Mouse (Mus musculus) 3134 (cell line): Measurements from ENCODE around the gene Ptprq.

Source experiments
- DNase-seq: peaks from one replicate; pipeline ENCODE4 v3.0.0-alpha.2; 2011; ENCODE audit warnings: low spot score; ENCODE audit not compliant: insufficient read length; ENCODE audit errors: extremely low read depth

Ptprq gene

GRCm38 (mm10) chr10:107719806-107720205, at the start of gene Ptprq:
Ptprq (minus strand) TSS chr10:107720051.
- DNase-seq: no peak

DNA sequence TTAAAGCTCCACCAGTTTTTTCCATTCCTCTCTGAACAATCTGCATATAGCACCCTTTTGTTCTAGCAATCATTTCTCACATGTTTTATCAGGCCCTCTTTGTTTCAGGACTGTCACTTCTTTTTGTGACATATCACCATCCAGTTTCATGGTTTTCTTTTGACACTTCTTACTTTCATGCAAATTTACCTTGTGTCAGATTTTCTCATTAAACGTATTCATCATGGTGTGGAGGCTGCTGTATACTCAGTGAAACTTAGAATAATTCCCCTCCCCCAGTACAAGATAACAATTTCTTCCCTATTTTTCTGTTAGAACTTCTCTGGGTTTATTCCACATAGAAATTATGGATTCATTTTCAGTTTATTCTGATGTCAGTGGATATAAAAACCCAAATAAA, 39.8 kb upstream of the Ptprq start:
- DNase-seq: no peak

DNA sequence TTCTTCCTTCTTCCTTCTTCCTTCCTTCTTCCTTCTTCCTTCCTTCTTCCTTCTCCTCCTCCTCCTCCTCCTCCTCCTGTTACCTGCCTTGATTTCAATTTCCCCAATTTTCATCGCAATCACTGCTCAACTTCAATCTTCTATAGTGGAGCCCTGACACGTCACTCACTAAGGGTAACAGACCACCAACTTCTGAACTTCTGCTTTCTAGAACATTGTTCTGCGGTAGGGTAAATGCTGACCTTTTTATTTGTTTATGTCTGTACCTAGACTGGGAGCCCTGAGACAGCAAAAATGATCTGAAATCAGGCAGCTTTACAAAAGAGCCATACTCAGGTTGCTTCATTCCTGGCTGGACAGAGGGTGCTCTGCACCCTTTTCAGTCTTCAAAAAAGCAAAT, 33.6 kb upstream of the Ptprq start:
- no peak for DNase-seq

DNA sequence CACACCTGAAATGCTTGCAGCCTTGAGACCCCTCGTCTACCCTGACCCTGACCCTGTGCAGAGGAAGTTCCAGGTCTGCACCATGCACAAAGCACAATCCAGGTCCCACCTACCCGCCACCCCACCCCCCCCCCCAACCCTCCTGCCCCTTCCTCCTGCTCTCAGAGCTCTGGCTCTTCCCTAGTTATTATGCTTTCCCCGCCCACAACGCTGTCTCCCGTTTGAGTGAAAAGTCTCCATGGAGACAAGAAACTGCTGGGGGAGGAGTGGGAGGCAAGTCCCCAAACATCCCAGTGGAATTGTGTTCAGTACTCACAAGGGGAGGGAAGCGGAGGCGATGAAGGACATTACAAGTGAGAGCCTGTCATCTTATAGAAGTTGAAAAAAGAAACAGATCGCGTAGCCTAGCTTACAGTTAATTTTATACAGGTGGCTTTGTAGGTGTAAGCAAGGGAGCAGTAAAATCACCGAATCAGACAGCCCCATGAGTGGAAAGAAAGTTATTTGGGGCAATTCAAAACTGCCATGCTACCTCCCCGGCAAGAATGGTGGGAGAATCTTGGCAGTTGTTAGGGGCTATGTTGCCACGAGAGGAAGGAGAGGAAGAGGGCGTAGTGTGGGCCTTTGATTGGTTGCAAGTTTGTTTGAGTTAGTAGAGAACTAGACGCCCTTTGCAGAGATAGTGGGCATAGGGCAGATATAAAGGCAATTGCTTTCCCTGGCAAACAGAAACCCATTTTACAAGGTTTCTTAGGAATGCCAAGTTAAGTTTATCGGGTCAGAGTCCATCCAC, 32.7 kb upstream of the Ptprq start:
- no peak for DNase-seq

GRCm38 (mm10) chr10:107751944-107752343, 32.1 kb upstream of the Ptprq start:
- no peak for DNase-seq

DNA sequence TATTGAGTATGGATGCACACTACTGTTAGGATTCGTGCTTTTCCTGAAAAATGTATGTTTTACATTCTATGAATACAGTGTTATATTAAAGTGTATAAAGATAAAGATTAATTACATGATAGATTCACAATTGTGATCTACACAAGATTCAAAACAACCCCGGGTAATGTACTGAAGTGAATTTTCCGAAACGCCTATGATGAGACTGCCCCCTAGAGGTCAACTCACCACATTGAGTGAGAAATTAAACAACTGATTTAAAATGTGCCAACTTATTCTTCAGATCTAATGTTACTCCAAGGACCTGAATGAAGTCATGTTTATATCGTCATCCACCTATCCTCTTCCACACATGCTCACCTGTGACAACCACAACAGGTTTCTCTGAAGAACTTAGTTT, 27.7 kb upstream of the Ptprq start:
- DNase-seq: no peak

DNA sequence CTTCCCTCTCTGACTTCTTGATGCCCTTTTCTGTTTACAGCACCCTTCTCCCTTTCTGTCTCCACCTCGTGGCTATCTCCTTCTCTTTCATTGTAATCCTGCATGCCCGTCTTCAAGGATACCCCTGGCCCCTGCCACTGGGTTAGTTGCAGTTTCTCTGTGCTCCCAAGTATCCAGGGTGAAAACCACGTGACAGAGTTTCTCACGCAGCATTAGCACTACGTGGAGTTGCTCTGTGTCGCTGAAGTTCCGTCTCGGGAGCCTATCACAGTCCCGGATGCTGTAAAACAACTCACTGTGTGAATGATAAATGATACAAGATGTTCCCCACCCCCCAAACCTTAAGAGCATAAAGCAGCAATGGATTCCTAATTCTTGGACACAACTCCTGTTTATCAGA, 26.9 kb upstream of the Ptprq start:
- DNase-seq: peak; percentile 9

DNA sequence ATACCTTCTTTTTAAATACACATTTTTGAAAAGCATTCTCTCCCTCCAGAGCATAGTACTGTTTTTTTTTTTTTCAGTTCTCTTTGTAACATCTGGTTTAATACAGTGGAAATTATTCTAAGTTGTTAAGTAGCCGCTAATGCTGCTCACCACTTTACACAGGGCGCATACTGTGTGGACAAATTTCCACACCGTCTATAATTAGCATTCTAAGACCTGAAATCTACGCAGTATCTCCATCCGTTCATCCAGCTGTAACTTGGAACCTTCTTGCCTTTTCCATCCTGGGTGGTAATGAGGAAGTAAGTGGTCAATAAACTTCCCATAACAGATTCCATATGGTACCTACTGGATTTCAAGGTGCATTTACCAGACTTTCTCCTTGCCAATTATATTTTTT, 20.0 kb upstream of the Ptprq start:
- DNase-seq: no peak

GRCm38 (mm10) chr10:107737743-107738142, 17.9 kb upstream of the Ptprq start:
- DNase-seq: no peak

- no peak for DNase-seq
These were observed 15.6 kb upstream of the Ptprq start for GRCm38 (mm10) chr10:107735448-107735847.

GRCm38 (mm10) chr10:107734327-107734726, 14.5 kb upstream of the Ptprq start:
- DNase-seq: no peak

GRCm38 (mm10) chr10:107725631-107726030, 5.8 kb upstream of the Ptprq start:
- no peak for DNase-seq

- DNase-seq: no peak
These were observed 15.4 kb downstream of the Ptprq start for GRCm38 (mm10) chr10:107704443-107704842.

DNA sequence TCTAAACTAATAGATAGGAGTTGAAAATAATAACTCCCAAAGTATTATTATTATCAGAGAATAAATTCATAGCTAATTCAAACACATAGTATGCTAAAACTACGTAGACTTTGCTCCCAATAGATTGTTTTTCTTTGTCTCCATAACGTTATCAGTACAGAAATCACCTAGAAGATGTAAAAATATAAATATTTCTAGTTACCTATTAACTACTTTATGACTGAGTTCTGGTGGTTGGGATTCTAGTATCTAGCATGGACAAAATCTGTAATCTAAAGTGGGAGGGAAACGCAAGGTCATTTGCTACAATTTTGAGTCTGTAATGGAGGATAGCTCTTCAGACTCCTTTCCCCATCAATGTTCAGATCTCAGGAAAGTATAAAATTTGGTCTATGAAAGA, 18.9 kb downstream of the Ptprq start:
- no peak for DNase-seq

DNA sequence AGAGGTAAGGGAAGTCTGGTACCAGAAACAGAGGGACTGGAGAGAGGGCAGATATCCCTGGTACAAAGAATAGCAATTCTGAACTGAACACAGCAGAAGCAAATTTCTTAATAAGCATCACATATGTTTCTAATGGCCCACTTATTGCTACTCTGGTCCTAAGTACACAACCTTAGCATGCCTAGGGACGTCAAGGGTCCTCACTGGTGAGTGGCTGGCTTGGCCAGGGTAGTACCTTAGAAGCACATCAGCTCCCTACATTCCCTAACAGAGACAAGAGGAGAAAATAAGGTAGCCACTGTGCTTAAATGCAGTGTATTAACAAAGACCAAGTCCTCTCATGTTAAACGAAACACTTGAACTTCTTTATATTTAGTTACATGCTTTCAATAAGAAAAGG, 21.1 kb downstream of the Ptprq start:
- DNase-seq: no peak

DNA sequence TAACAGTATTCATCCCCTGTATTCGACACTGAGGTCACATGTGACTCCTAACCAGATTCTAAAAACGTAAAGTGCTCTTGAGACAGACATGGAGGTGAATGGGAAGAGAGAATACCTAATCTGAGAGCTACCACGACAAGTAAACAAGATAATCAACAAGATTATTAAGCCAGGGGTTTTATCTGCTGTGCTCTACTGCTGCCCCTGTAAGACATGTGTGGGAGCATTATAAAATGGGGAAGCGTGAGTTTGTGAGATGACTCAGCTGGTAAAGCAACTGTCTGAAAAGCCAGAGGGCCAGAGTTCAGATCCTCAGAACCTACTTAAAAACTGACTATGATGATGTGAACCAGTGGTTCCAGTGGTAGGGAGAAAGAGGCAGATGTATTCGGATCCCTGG, 22.7 kb downstream of the Ptprq start:
- DNase-seq: no peak

- DNase-seq: no peak
These were observed 32.5 kb downstream of the Ptprq start for GRCm38 (mm10) chr10:107687382-107687781.

- no peak for DNase-seq
These were observed 43.9 kb downstream of the Ptprq start for GRCm38 (mm10) chr10:107675994-107676393.

DNA sequence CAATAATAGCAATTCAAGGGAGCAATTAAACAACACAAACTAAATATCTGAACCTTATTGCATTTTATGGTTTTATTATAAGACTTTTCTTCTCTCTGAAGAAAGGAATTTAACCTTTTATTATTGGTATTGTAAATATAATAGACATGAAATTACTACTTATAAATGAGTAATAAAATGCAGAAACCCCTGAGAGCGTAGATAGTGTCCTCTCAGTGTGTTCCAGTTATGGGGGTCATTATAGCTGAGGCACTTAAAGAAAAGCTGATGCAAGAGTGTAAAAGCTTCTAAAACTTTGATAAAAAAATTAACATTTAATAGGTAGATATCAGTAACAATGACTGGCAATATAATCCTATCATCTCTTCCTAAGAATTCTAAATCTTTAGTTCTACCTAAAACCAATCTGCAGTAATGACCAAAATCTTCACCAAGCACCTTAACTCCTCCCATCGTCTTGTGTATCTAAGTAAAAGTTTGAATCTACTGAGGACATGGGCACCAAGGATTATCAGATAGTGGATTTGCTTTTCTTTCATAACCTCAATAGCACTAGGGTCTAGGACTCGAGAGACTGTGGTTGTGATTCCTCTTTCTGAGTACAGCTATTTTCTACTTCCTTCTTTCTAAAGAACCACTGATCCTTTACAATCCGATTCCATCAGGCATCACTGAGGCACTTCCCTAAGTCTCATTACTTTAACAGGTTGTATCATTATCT, 51.3 kb downstream of the Ptprq start:
- no peak for DNase-seq

DNA sequence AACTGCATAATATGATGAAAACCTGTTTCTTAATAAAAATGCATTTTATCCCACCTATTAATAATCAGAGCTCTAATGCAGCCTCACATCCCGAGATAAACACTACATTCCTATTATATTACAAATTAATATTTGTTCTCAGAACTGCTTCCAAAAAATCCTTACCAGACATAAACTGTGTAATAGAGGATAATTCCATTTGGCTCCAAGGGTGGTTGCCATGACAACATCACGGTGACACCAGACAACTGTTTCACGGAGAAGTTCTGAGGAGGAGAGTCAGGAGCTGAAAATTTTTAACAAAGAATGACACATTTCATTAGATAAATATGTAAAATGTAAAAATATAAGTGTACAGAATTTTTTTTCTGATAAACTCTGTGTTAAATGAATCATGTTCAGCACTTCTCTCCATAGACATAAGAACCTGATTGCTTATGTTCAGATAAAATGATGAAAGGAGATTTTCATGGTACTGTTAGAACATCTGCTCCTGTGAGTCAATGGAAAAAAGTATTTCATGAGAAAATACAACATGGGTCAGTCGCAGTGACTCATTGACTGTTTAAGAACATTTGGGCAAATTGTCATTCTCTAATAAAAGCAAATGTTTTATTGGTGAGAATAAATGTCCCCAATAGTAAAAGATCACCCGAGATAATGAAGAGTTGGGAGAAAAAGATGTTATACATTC, 57.3 kb downstream of the Ptprq start:
- DNase-seq: peak; percentile 34

DNA sequence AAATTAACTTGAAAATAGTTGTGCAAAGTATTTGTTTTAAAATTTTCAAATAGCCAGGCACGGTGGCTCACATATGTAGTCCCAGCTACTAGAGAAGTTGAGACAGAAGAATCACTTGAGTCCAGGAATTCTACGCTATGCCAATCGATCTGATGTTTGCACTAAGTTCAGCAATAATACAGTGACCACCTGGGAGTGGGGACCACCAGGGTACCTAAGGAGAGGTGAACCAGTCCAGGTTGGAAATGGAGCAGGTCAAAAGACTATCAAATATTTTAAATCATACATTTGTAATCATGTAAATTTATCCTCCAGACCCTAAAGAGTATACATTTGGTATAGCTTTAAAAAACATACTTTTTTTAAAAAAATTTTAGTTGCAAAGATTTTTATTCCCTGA, 57.9 kb downstream of the Ptprq start:
- DNase-seq: no peak

DNA sequence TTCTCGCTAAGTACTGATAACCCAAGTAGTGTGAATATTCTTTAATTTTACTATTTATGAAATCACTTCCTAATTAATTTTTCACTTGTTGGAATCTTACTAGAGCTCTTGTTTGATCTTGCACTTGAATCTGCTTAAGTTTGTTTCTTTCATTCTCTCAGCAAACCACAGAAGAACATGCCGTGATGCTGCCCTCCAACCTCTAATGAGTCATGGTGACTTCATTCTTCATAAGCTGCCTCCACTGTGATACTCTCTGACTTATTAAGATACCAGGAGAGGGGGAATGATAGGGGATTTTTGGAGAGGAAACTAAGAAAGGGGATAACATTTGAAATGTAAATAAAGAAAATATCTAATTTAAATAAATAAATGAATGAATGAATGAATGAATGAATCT, 60.7 kb downstream of the Ptprq start:
- DNase-seq: peak; percentile 31
